Mouse (Mus musculus) cerebellum, adult 2 months (tissue): ENCODE measurements at regions not wholly inside any gene's neighbourhood (a gene's known extent, or its start where the extent isn't known, plus 50 kb on each side); places are given as distances from the start of the nearest gene placed in this dataset.

ENCODE experiments used
- CTCF ChIP-seq: fragments of 200-500 bp; IDR thresholded peaks from 2 replicates; pipeline ENCODE4 v1.5.1; 2011; ENCODE audit warnings: low read depth, mild to moderate bottlenecking, control low read depth, low read length, moderate library complexity, borderline replicate concordance; ENCODE audit not compliant: insufficient read depth
- POLR2A ChIP-seq: fragments of 200-500 bp; IDR thresholded peaks from 2 replicates; pipeline ENCODE4 v1.6.1; 2011; ENCODE audit warnings: low read length, control low read depth, borderline replicate concordance; ENCODE audit not compliant: insufficient read depth

DNA sequence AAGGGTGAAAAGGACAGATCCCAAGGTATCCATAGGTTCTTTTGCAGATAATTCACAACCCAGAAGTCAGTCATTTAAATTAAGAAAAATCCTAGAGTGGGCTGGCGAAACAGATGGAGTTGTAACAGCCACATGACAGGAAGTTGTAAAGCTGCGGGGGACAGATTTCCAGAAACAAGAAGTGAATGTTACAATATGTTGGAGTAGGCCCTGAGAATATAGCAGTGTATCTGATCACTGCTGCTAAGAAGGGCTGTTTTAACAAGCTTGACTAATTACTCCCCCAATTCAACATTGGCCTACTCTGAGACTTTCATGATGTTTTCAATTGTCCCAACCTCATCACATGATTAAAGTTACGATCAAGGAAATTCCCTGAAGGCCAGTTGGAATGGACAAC, 1317.3 kb upstream of the Tenm3 start:
- TF ChIP-seq POLR2A, result no peak
- TF ChIP-seq CTCF, result no peak
